Mouse (Mus musculus): Measurements from ENCODE around the gene Polr3c. TPM values are rescaled to one million over a fixed set of nuclear protein-coding genes. Genes with fewer than 3 reads are reported as not detected.
"Not testable (repeated sequence)": the region's sequence is repeated elsewhere in the genome, so short reads cannot be mapped to it uniquely, and the experiment has no call there.

Gene Polr3c
- polyA plus RNA-seq, 1 experiment from 2014 or later, result 33.8 TPM

GRCm38 (mm10) chr3:96668424-96669067 lies 58.9 kb downstream of the Polr3c start:
- Histone ChIP-seq H3K27ac (no peak overlapping the region), H3K4me1 (peaks cover 11% of the 10 kb centered on the region; the same call in 1 of the 2 replicates), H3K36me3 (replicated peaks) (no peaks in the 10 kb centered on the region), H3K4me3 (no peak overlapping the region), H3K27me3 (replicated peaks) (peaks cover 2% of the 10 kb centered on the region; the same call in 1 of the 2 replicates), H3K4me2 (no peak overlapping the region), H3K9me3 (no peaks in the 10 kb centered on the region), H3K9ac (no peak overlapping the region)
- no peak for ATAC-seq (replicated peaks)
- WGBS, result 94% methylated on average over 5 of the region's 5 CpGs

GRCm38 (mm10) chr3:96667316-96667715 lies 60.1 kb downstream of the Polr3c start:
- H3K4me2 ChIP-seq, result no peak overlapping the region
- no peak for ATAC-seq (replicated peaks)
- H3K9me3 ChIP-seq, result no peaks in the 10 kb centered on the region
- no peak overlapping the region for H3K9ac ChIP-seq
- peaks cover 2% of the 10 kb centered on the region; the same call in 1 of the 2 replicates for H3K27me3 ChIP-seq (replicated peaks)
- no peak overlapping the region for H3K4me3 ChIP-seq
- H3K27ac ChIP-seq, result no peak overlapping the region
- no peaks in the 10 kb centered on the region for H3K36me3 ChIP-seq (replicated peaks)
- H3K4me1 ChIP-seq, result peaks cover 20% of the 10 kb centered on the region
- 30% methylated on average over 1 of the region's 1 CpGs for WGBS

- Histone ChIP-seq H3K36me3 (replicated peaks) (no peaks in the 10 kb centered on the region), H3K4me2 (no peak overlapping the region), H3K9ac (no peak overlapping the region), H3K9me3 (no peaks in the 10 kb centered on the region), H3K4me1 (peaks cover 20% of the 10 kb centered on the region), H3K4me3 (no peak overlapping the region), H3K27ac (no peak overlapping the region), H3K27me3 (replicated peaks) (peaks cover 2% of the 10 kb centered on the region; the same call in 1 of the 2 replicates)
- ATAC-seq (replicated peaks), result no peak
- WGBS, result 92% methylated on average over 5 of the region's 5 CpGs
Observed at GRCm38 (mm10) chr3:96666916-96667315, 60.5 kb downstream of the Polr3c start.

GRCm38 (mm10) chr3:96665732-96666363 lies 61.6 kb downstream of the Polr3c start:
- not testable (repeated sequence) for ATAC-seq (replicated peaks); H3K9me3 ChIP-seq; H3K36me3 ChIP-seq (replicated peaks); H3K4me2 ChIP-seq; H3K27me3 ChIP-seq (replicated peaks); H3K4me3 ChIP-seq; H3K27ac ChIP-seq; H3K9ac ChIP-seq
- 93% methylated on average over 7 of the region's 7 CpGs for WGBS
- peaks cover 20% of the 10 kb centered on the region for H3K4me1 ChIP-seq

GRCm38 (mm10) chr3:96663432-96664239 lies 63.8 kb downstream of the Polr3c start:
- WGBS, result 7% methylated on average over 17 of the region's 18 CpGs
- H3K4me1 ChIP-seq, result peaks cover 15% of the 10 kb centered on the region; the same call in 1 of the 2 replicates
- H3K36me3 ChIP-seq (replicated peaks), result no peaks in the 10 kb centered on the region
- peak; percentile 87 for ATAC-seq (replicated peaks)
- peak overlapping the region; percentile 34; the same call in 1 of the 2 replicates for H3K9ac ChIP-seq
- H3K27me3 ChIP-seq (replicated peaks), result no peaks in the 10 kb centered on the region
- H3K9me3 ChIP-seq, result no peaks in the 10 kb centered on the region
- peak overlapping the region; percentile 38 for H3K4me3 ChIP-seq
- peak overlapping the region; percentile 77 for H3K27ac ChIP-seq
- H3K4me2 ChIP-seq, result peak overlapping the region; percentile 70

- Histone ChIP-seq H3K4me2 (peak overlapping the region; percentile 70), H3K36me3 (replicated peaks) (no peaks in the 10 kb centered on the region), H3K27ac (peak overlapping the region; percentile 77; the same call in 1 of the 2 replicates), H3K4me1 (peaks cover 15% of the 10 kb centered on the region; the same call in 1 of the 2 replicates), H3K27me3 (replicated peaks) (no peaks in the 10 kb centered on the region), H3K4me3 (peak overlapping the region; percentile 38; the same call in 1 of the 2 replicates), H3K9me3 (no peaks in the 10 kb centered on the region), H3K9ac (peak overlapping the region; percentile 34; the same call in 1 of the 2 replicates)
- ATAC-seq (replicated peaks), result peak; percentile 3; the same call in 1 of the 2 replicates
- 47% methylated on average over 8 of the region's 8 CpGs for WGBS
Observed at GRCm38 (mm10) chr3:96662731-96663316, 64.6 kb downstream of the Polr3c start.

Other genes with a start within 250 kb of the Polr3c start
- 1.2 and 1.4 TPM in 2 replicates for gene Hfe2, start 202.5 kb downstream of the Polr3c start, polyA plus RNA-seq (2015; fragmentation: Nextera tagmentation; extraction: Ambion mirVana)
- gene Txnip, start 169.7 kb downstream of the Polr3c start, polyA plus RNA-seq (2015; fragmentation: Nextera tagmentation; extraction: Ambion mirVana), result 52.0 TPM in 2 replicates
- 1.1 and 2.1 TPM in 2 replicates for gene Gm16253, start 150.6 kb downstream of the Polr3c start, polyA plus RNA-seq (2015; fragmentation: Nextera tagmentation; extraction: Ambion mirVana)
- 35.7 and 36.9 TPM in 2 replicates for gene Polr3gl, start 133.4 kb downstream of the Polr3c start, polyA plus RNA-seq (2015; fragmentation: Nextera tagmentation; extraction: Ambion mirVana)
- gene Ankrd34a, start 131.0 kb downstream of the Polr3c start, polyA plus RNA-seq (2015; fragmentation: Nextera tagmentation; extraction: Ambion mirVana), result 15.0 and 16.7 TPM in 2 replicates
- 3.9 and 4.5 TPM in 2 replicates for gene Lix1l, start 126.5 kb downstream of the Polr3c start, polyA plus RNA-seq (2015; fragmentation: Nextera tagmentation; extraction: Ambion mirVana)
- 121 and 127 TPM in 2 replicates for gene Rbm8a, start 97.7 kb downstream of the Polr3c start, polyA plus RNA-seq (2015; fragmentation: Nextera tagmentation; extraction: Ambion mirVana)
- 58.7 and 58.8 TPM in 2 replicates for gene Pex11b, start 92.3 kb downstream of the Polr3c start, polyA plus RNA-seq (2015; fragmentation: Nextera tagmentation; extraction: Ambion mirVana)
- 0.11 and 0.34 TPM in 2 replicates for gene Gm42957, start 92.2 kb downstream of the Polr3c start, polyA plus RNA-seq (2015; fragmentation: Nextera tagmentation; extraction: Ambion mirVana)
- 1.5 and 1.6 TPM in 2 replicates for gene Itga10, start 82.0 kb downstream of the Polr3c start, polyA plus RNA-seq (2015; fragmentation: Nextera tagmentation; extraction: Ambion mirVana)
- 2.1 TPM in 2 replicates for gene Ankrd35, start 57.5 kb downstream of the Polr3c start, polyA plus RNA-seq (2015; fragmentation: Nextera tagmentation; extraction: Ambion mirVana)
- gene Pias3, start 31.2 kb downstream of the Polr3c start, polyA plus RNA-seq (2015; fragmentation: Nextera tagmentation; extraction: Ambion mirVana), result 37.8 and 38.7 TPM in 2 replicates
- gene Nudt17, start 19.1 kb downstream of the Polr3c start, polyA plus RNA-seq (2015; fragmentation: Nextera tagmentation; extraction: Ambion mirVana), result 13.5 and 15.4 TPM in 2 replicates
- 67.1 and 73.4 TPM in 2 replicates for gene Rnf115, start within 50 bp of the Polr3c start, polyA plus RNA-seq (2015; fragmentation: Nextera tagmentation; extraction: Ambion mirVana)
- gene Pdzk1, start 101.7 kb upstream of the Polr3c start, polyA plus RNA-seq (2015; fragmentation: Nextera tagmentation; extraction: Ambion mirVana), result 0.17 and 0.36 TPM in 2 replicates
- 0.19 and 0.22 TPM in 2 replicates for gene Cd160, start 101.7 kb upstream of the Polr3c start, polyA plus RNA-seq (2015; fragmentation: Nextera tagmentation; extraction: Ambion mirVana)
- gene Gja5, start 177.1 kb upstream of the Polr3c start, polyA plus RNA-seq (2015; fragmentation: Nextera tagmentation; extraction: Ambion mirVana), result 3.1 and 4.7 TPM in 2 replicates
- gene Gpr89, start 177.7 kb upstream of the Polr3c start, polyA plus RNA-seq (2015; fragmentation: Nextera tagmentation; extraction: Ambion mirVana), result 37.6 and 40.5 TPM in 2 replicates
- gene Gja8, start 198.4 kb upstream of the Polr3c start, polyA plus RNA-seq (2015; fragmentation: Nextera tagmentation; extraction: Ambion mirVana), result 0.04 and 0.05 TPM in 2 replicates

Measured in midbrain, embryonic 15.5 days (tissue).